Mouse (Mus musculus): Measurements from ENCODE around the gene Gm17268. TPM values are rescaled to one million over a fixed set of nuclear protein-coding genes. Genes with fewer than 3 reads are reported as not detected.

Gene Gm17268
- total RNA-seq, 2 experiments from 2014 or later: not detected

- intact Hi-C loops (cut with DNase I): loop anchor here (1.0 to 5.0 kb wide), 2 partner anchors 41 to 181 kb away; partner anchors contain the start of genes Ccl2 and Gm17268
- peak; percentile 31 for DNase-seq (ENCODE audit: low spot score)
Measured at GRCm38 (mm10) chr11:81996172-81996841, 42.1 kb downstream of the Gm17268 start.

GRCm38 (mm10) chr11:81983146-81983545, 55.2 kb downstream of the Gm17268 start:
- no peak for DNase-seq (ENCODE audit: low spot score)
- intact Hi-C loops (cut with DNase I): no loop called here

GRCm38 (mm10) chr11:81982191-81982590, 56.2 kb downstream of the Gm17268 start:
- intact Hi-C loops (cut with DNase I): no loop called here
- no peak for DNase-seq (ENCODE audit: low spot score)

Other genes starting within 250 kb of the Gm17268 start
- under 1 TPM; 0.08 TPM for gene 5530401A14Rik, start 177.9 kb downstream of the Gm17268 start, total RNA-seq (2021)
- not detected for gene Asic2, start 70.1 kb downstream of the Gm17268 start, total RNA-seq (2021)
- gene Ccl2, start 3.0 kb downstream of the Gm17268 start, total RNA-seq (2021): 1 to 10 TPM; 1.2 to 1.3 TPM
- under 1 TPM; 0.78 to 0.88 TPM for gene Ccl7, start 7.2 kb upstream of the Gm17268 start, total RNA-seq (2021)
- gene Ccl11, start 19.3 kb upstream of the Gm17268 start, total RNA-seq (2021): 1 to 10 TPM in 1 of 2 experiments, under 1 TPM in 1; 0.48 to 1.9 TPM
- under 1 TPM in 1 of 2 experiments, not detected in 1; 0.73 TPM for gene Ccl12, start 63.3 kb upstream of the Gm17268 start, total RNA-seq (2021)
- gene Ccl8, start 76.6 kb upstream of the Gm17268 start, total RNA-seq (2021): under 1 TPM in 1 of 2 experiments, not detected in 1; 0.94 TPM

All from heart, postnatal 25 days (tissue).